Mouse (Mus musculus) adrenal gland, postnatal 36 days (tissue): Measurements from ENCODE around the gene Gm12185. TPM values are rescaled to one million over a fixed set of nuclear protein-coding genes. Genes with fewer than 3 reads are reported as not detected.

ENCODE experiments used
- total RNA-seq, 2 experiments: library from RNA; stranded (reverse); gene quantifications; 2 replicates each; pipeline ENCODE4 v1.2.3; 2021

Gm12185 gene
- total RNA-seq, 2 experiments from 2014 or later = 2.5 to 3.4 TPM

Other genes starting within 250 kb of the Gm12185 start
- 100 to 1,000 TPM; 711 to 729 TPM for gene Rack1, start 191.9 kb downstream of the Gm12185 start, total RNA-seq
- 10 to 100 TPM; 32.9 to 45.2 TPM for gene Trim41, start 174.9 kb downstream of the Gm12185 start, total RNA-seq
- gene Trim7, start 166.1 kb downstream of the Gm12185 start, total RNA-seq = 1 to 10 TPM; 6.4 to 8.6 TPM
- gene Gm12184, start 165.6 kb downstream of the Gm12185 start, total RNA-seq = 1 to 10 TPM; 1.4 to 3.2 TPM
- 10 to 100 TPM; 23.9 to 24.5 TPM for gene Irgm1, start 120.5 kb downstream of the Gm12185 start, total RNA-seq
- gene Gm5431, start 90.0 kb downstream of the Gm12185 start, total RNA-seq = 1 to 10 TPM; 2.0 to 2.8 TPM
- 1 to 10 TPM; 4.8 to 5.5 TPM for gene Psme2b, start 46.0 kb downstream of the Gm12185 start, total RNA-seq
- gene Olfr56, start 13.3 kb downstream of the Gm12185 start, total RNA-seq = not detected
- 1 to 10 TPM; 2.4 to 3.6 TPM for gene 9930111J21Rik1, start 12.8 kb downstream of the Gm12185 start, total RNA-seq
- 1 to 10 TPM; 3.5 to 4.6 TPM for gene Tgtp1, start 1.9 kb upstream of the Gm12185 start, total RNA-seq
- 1 to 10 TPM; 2.5 to 4.8 TPM for gene 9930111J21Rik2, start 59.0 kb upstream of the Gm12185 start, total RNA-seq
- gene Tgtp2, start 72.0 kb upstream of the Gm12185 start, total RNA-seq = 1 to 10 TPM; 2.4 to 3.6 TPM
- gene Ifi47, start 84.4 kb upstream of the Gm12185 start, total RNA-seq = 1 to 10 TPM; 3.9 to 6.6 TPM
- 1 to 10 TPM; 1.1 to 2.1 TPM for gene Olfr1396, start 122.6 kb upstream of the Gm12185 start, total RNA-seq
- gene Olfr1395, start 150.0 kb upstream of the Gm12185 start, total RNA-seq = not detected
- not detected for gene Olfr1394, start 162.2 kb upstream of the Gm12185 start, total RNA-seq
- gene Btnl9, start 194.9 kb upstream of the Gm12185 start, total RNA-seq = 10 to 100 TPM; 20.0 to 48.6 TPM
- 10 to 100 TPM; 29.7 to 33.3 TPM for gene Zfp62, start 211.1 kb upstream of the Gm12185 start, total RNA-seq